Mouse (Mus musculus) brain, embryonic 14.5 days (tissue): ENCODE data around the gene Samd14.

ENCODE experiments used
- CTCF ChIP-seq: fragments of 200-500 bp; IDR thresholded peaks from 2 replicates; pipeline ENCODE4 v1.5.1; 2012; ENCODE audit warnings: inconsistent platforms, mild to moderate bottlenecking, moderate library complexity, borderline replicate concordance; ENCODE audit not compliant: insufficient read depth, insufficient read length; ENCODE audit errors: extremely low read depth
- POLR2A ChIP-seq: fragments of 200-500 bp; IDR thresholded peaks from 2 replicates; pipeline ENCODE4 v1.6.1; 2012; ENCODE audit warnings: mild to moderate bottlenecking, inconsistent platforms, borderline replicate concordance; ENCODE audit not compliant: poor library complexity, insufficient read depth, insufficient read length, severe bottlenecking; ENCODE audit errors: extremely low read depth

- no peak for TF ChIP-seq CTCF
- no peak for TF ChIP-seq POLR2A
Observed at GRCm38 (mm10) chr11:94987851-94988250, 21.8 kb upstream of the Samd14 start.
